Comparison of ENCODE assay signal across 23 mouse cellular contexts in genomic region chr17:47446025-47446424, GRCm38 (mm10). TPM values are rescaled to one million over a fixed set of nuclear protein-coding genes. Genes with fewer than 3 reads are reported as not detected.
DNase-seq lines count a peak whose midpoint lies in the region; ATAC-seq and TF ChIP-seq lines count a peak whose summit lies in the region.
"Had no signal": no experiment of that assay in that cellular context is flagged by ENCODE, and none has a peak within 500 bp of the region (broad histone marks: within the 10 kb centered on the region; RNA-seq: fewer than 3 reads in every experiment).

No protein-coding gene starts in this region.

- no peak for TF ChIP-seq POLR2A in lung, adult 2 months (IDR thresholded peaks at IDR 0.05; ENCODE audit: borderline replicate concordance, extremely low read depth, low read depth, low read length)

- no peaks in the 10 kb centered on the region for H3K9me3 ChIP-seq in heart, embryonic 12.5 days (replicated peaks)
- H3K9me3 ChIP-seq in lung, postnatal 0 days (ENCODE audit: low read length): no peaks in the 10 kb centered on the region
- no peaks in the 10 kb centered on the region for H3K9me3 ChIP-seq in liver, embryonic 15.5 days (replicated peaks)
- no peaks in the 10 kb centered on the region for H3K9me3 ChIP-seq in stomach, postnatal 0 days (ENCODE audit: control insufficient read depth, low read length)
- H3K9me3 ChIP-seq: embryonic facial prominence, embryonic 12.5 days; forebrain, embryonic 15.5 days; limb, embryonic 15.5 days had no signal

- H3K4me2 ChIP-seq in heart, embryonic 12.5 days: no peak overlapping the region
- H3K4me2 ChIP-seq in lung, postnatal 0 days (replicated peaks; ENCODE audit: low read depth, low read length): no peak overlapping the region
- H3K4me2 ChIP-seq in liver, embryonic 15.5 days: no peak overlapping the region
- H3K4me2 ChIP-seq in stomach, postnatal 0 days (replicated peaks; ENCODE audit: low read depth): no peak overlapping the region
- H3K4me2 ChIP-seq: embryonic facial prominence, embryonic 12.5 days; forebrain, embryonic 15.5 days; limb, embryonic 15.5 days; midbrain, embryonic 11.5 days had no signal

- TF ChIP-seq EP300 in lung, postnatal 0 days (IDR thresholded peaks at IDR 0.05): no peak
- TF ChIP-seq EP300 in stomach, postnatal 0 days (optimal IDR thresholded peaks at IDR 0.05): no peak

- TF ChIP-seq CTCF in lung, postnatal 0 days (IDR thresholded peaks at IDR 0.05): no peak
- TF ChIP-seq CTCF in lung, adult 2 months (IDR thresholded peaks at IDR 0.05; ENCODE audit: insufficient read depth, low read length): no peak
- no peak for TF ChIP-seq CTCF in stomach, postnatal 0 days (IDR thresholded peaks at IDR 0.05; ENCODE audit: low read depth)

- ATAC-seq in heart, embryonic 12.5 days (ENCODE audit: insufficient number of reproducible peaks, low FRiP score): 0 out of 2 replicates have a peak, but pooled peaks have one; percentile 19
- peak; percentile 40 for ATAC-seq in lung, postnatal 0 days
- peak; percentile 42 for ATAC-seq in liver, embryonic 15.5 days (ENCODE audit: insufficient read depth)
- peak; percentile 21; the same call in 1 of the 2 replicates for ATAC-seq in stomach, postnatal 0 days (ENCODE audit: low FRiP score, low TSS enrichment)
- ATAC-seq: forebrain, embryonic 15.5 days had no signal

- H3K36me3 ChIP-seq in heart, embryonic 12.5 days: no peaks in the 10 kb centered on the region
- no peaks in the 10 kb centered on the region for H3K36me3 ChIP-seq in lung, postnatal 0 days (ENCODE audit: insufficient read depth, low read length)
- no peaks in the 10 kb centered on the region for H3K36me3 ChIP-seq in liver, embryonic 15.5 days (replicated peaks)
- H3K36me3 ChIP-seq in stomach, postnatal 0 days (ENCODE audit: control insufficient read depth, insufficient read depth, low read length): no peaks in the 10 kb centered on the region
- H3K36me3 ChIP-seq: embryonic facial prominence, embryonic 12.5 days; forebrain, embryonic 15.5 days; limb, embryonic 15.5 days had no signal

- H3K27ac ChIP-seq in heart, embryonic 12.5 days (ENCODE audit: poor library complexity, severe bottlenecking): peak overlapping the region; percentile 79
- H3K27ac ChIP-seq in lung, postnatal 0 days (ENCODE audit: low read length): no peak overlapping the region
- peak overlapping the region; percentile 68 for H3K27ac ChIP-seq in liver, embryonic 15.5 days (replicated peaks)
- H3K27ac ChIP-seq in stomach, postnatal 0 days (replicated peaks): peak overlapping the region; percentile 53
- H3K27ac ChIP-seq: embryonic facial prominence, embryonic 12.5 days; forebrain, embryonic 15.5 days; gastrocnemius, adult 2 months; limb, embryonic 15.5 days had no signal

- no peaks in the 10 kb centered on the region for H3K27me3 ChIP-seq in heart, embryonic 12.5 days (replicated peaks)
- H3K27me3 ChIP-seq in lung, postnatal 0 days (replicated peaks; ENCODE audit: insufficient read depth, low read length): no peaks in the 10 kb centered on the region
- H3K27me3 ChIP-seq in liver, embryonic 15.5 days: no peaks in the 10 kb centered on the region
- H3K27me3 ChIP-seq in stomach, postnatal 0 days (ENCODE audit: control insufficient read depth, insufficient read depth, low read length): no peaks in the 10 kb centered on the region
- H3K27me3 ChIP-seq: embryonic facial prominence, embryonic 12.5 days; forebrain, embryonic 15.5 days; limb, embryonic 15.5 days had no signal

- no peak for DNase-seq in heart, adult 9 months (ENCODE audit: low spot score in 2 of 2)
- peak; percentile 36 for DNase-seq in lung, postnatal 0 days (ENCODE audit: low spot score)
- no peak for DNase-seq in lung, adult 2 months
- DNase-seq in stomach, postnatal 0 days (ENCODE audit: low spot score): peak; percentile 51
- no peak for DNase-seq in left cerebral cortex, adult 18-20 months (ENCODE audit: low spot score in 2 of 2)
- no peak for DNase-seq in thymus, postnatal 4 days
- DNase-seq: adrenal gland, postnatal 14 days; cerebellum, adult 2 months; gastrocnemius, adult 2 months; kidney, adult 9 months; kidney, postnatal 36 days; thymus, adult 2 months had no signal

- H3K4me3 ChIP-seq in heart, embryonic 12.5 days: no peak overlapping the region
- H3K4me3 ChIP-seq in lung, postnatal 0 days (ENCODE audit: low read depth, low read length): no peak overlapping the region
- H3K4me3 ChIP-seq in lung, adult 2 months (replicated peaks; ENCODE audit: extremely low read depth, low read depth, low read length): no peak overlapping the region
- no peak overlapping the region for H3K4me3 ChIP-seq in liver, embryonic 15.5 days (replicated peaks)
- no peak overlapping the region for H3K4me3 ChIP-seq in stomach, postnatal 0 days (ENCODE audit: low read depth, low read length)
- H3K4me3 ChIP-seq: embryonic facial prominence, embryonic 12.5 days; forebrain, embryonic 15.5 days; gastrocnemius, adult 2 months; limb, embryonic 15.5 days had no signal

- peaks cover 86% of the 10 kb centered on the region for H3K4me1 ChIP-seq in heart, embryonic 12.5 days (replicated peaks)
- peaks cover 7% of the 10 kb centered on the region; the same call in 1 of the 2 replicates for H3K4me1 ChIP-seq in lung, postnatal 0 days (ENCODE audit: insufficient read depth, low read depth, low read length)
- H3K4me1 ChIP-seq in lung, adult 2 months (ENCODE audit: control insufficient read depth, insufficient read depth, low read length): peaks cover 2% of the 10 kb centered on the region
- H3K4me1 ChIP-seq in liver, embryonic 15.5 days (replicated peaks): peaks cover 72% of the 10 kb centered on the region
- peaks cover 11% of the 10 kb centered on the region for H3K4me1 ChIP-seq in stomach, postnatal 0 days (replicated peaks; ENCODE audit: control insufficient read depth, insufficient read depth)
- H3K4me1 ChIP-seq: forebrain, embryonic 15.5 days had no signal

- no peak overlapping the region for H3K9ac ChIP-seq in heart, embryonic 12.5 days
- no peak overlapping the region for H3K9ac ChIP-seq in lung, postnatal 0 days (replicated peaks; ENCODE audit: low read depth)
- no peak overlapping the region for H3K9ac ChIP-seq in liver, embryonic 15.5 days
- H3K9ac ChIP-seq in stomach, postnatal 0 days (ENCODE audit: low read length): no peak overlapping the region
- H3K9ac ChIP-seq: embryonic facial prominence, embryonic 12.5 days; forebrain, embryonic 15.5 days; limb, embryonic 15.5 days had no signal

- WGBS in heart, embryonic 12.5 days: 22% methylated on average over 9 of the region's 9 CpGs
- WGBS in lung, postnatal 0 days: 46% methylated on average over 9 of the region's 9 CpGs
- 60% methylated on average over 9 of the region's 9 CpGs for whole genome bisulfite sequencing in lung, adult 2 months
- 29% methylated on average over 9 of the region's 9 CpGs for WGBS in liver, embryonic 15.5 days (ENCODE audit: insufficient replicate concordance)
- 67% methylated on average over 9 of the region's 9 CpGs for WGBS in stomach, postnatal 0 days

RNA-seq across cellular contexts. Expression of gene 1700001C19Rik, which starts 8.8 kb away (rescaled TPM):
- polyA plus RNA-seq in heart, embryonic 12.5 days (2016; fragmentation: Nextera tagmentation; extraction: Ambion mirVana): 1.0 and 1.2 TPM in 2 replicates
- 0.15 and 0.44 TPM in 2 replicates for polyA plus RNA-seq in lung, postnatal 0 days (2015; fragmentation: Nextera tagmentation; extraction: Ambion mirVana)
- polyA plus RNA-seq in lung, adult 2 months (2012; rRNA removed): 0.14 and 0.20 TPM in 2 replicates
- polyA plus RNA-seq in liver, embryonic 15.5 days (2015; fragmentation: Nextera tagmentation; extraction: Ambion mirVana): 1.4 and 1.7 TPM in 2 replicates
- polyA plus RNA-seq in stomach, postnatal 0 days (2015; fragmentation: Nextera tagmentation; extraction: Ambion mirVana): 0.24 and 0.45 TPM in 2 replicates
- under 1 TPM in 1 of 2 experiments, not detected in 1; 0.21 TPM for total RNA-seq in left cerebral cortex, adult 18-20 months (2021)
- total RNA-seq: common myeloid progenitor, adult 5-6 weeks; gastrocnemius, adult 2 months; granulocyte monocyte progenitor cell, adult 5-6 weeks; layer of hippocampus, postnatal 14 days had no signal

RNA-seq across cellular contexts. Expression of gene AI661453, which starts 9.6 kb away (rescaled TPM):
- 0.85 and 1.1 TPM in 2 replicates for polyA plus RNA-seq in heart, embryonic 12.5 days (2016; fragmentation: Nextera tagmentation; extraction: Ambion mirVana)
- 2.8 and 3.3 TPM in 2 replicates for polyA plus RNA-seq in lung, postnatal 0 days (2015; fragmentation: Nextera tagmentation; extraction: Ambion mirVana)
- 9.2 and 13.0 TPM in 2 replicates for polyA plus RNA-seq in lung, adult 2 months (2012; rRNA removed)
- polyA plus RNA-seq in liver, embryonic 15.5 days (2015; fragmentation: Nextera tagmentation; extraction: Ambion mirVana): 0.51 and 0.62 TPM in 2 replicates
- 8.9 and 10.9 TPM in 2 replicates for polyA plus RNA-seq in stomach, postnatal 0 days (2015; fragmentation: Nextera tagmentation; extraction: Ambion mirVana)
- under 1 TPM; 0.46 to 0.54 TPM for total RNA-seq in left cerebral cortex, adult 18-20 months (2021)
- polyA plus RNA-seq: neural tube, embryonic 14.5 days had no signal

RNA-seq across cellular contexts. Expression of gene Guca1a, which starts 45.6 kb away (rescaled TPM):
- 3.2 and 3.8 TPM in 2 replicates for polyA plus RNA-seq in heart, embryonic 12.5 days (2016; fragmentation: Nextera tagmentation; extraction: Ambion mirVana)
- polyA plus RNA-seq in lung, postnatal 0 days (2015; fragmentation: Nextera tagmentation; extraction: Ambion mirVana): 1.9 and 2.0 TPM in 2 replicates
- 1.1 and 2.9 TPM in 2 replicates for polyA plus RNA-seq in lung, adult 2 months (2012; rRNA removed)
- polyA plus RNA-seq in liver, embryonic 15.5 days (2015; fragmentation: Nextera tagmentation; extraction: Ambion mirVana): 0.90 and 1.2 TPM in 2 replicates
- 5.4 and 6.7 TPM in 2 replicates for polyA plus RNA-seq in stomach, postnatal 0 days (2015; fragmentation: Nextera tagmentation; extraction: Ambion mirVana)
- total RNA-seq in left cerebral cortex, adult 18-20 months (2021): under 1 TPM in 1 of 2 experiments, not detected in 1; 0.40 TPM
- total RNA-seq: gastrocnemius, adult 2 months; left cerebral cortex, postnatal 25 days had no signal

RNA-seq across cellular contexts. Expression of gene Taf8, which starts 56.1 kb away (rescaled TPM):
- 21.1 and 22.1 TPM in 2 replicates for polyA plus RNA-seq in heart, embryonic 12.5 days (2016; fragmentation: Nextera tagmentation; extraction: Ambion mirVana)
- 16.0 and 22.4 TPM in 2 replicates for polyA plus RNA-seq in lung, postnatal 0 days (2015; fragmentation: Nextera tagmentation; extraction: Ambion mirVana)
- 25.7 and 32.2 TPM in 2 replicates for polyA plus RNA-seq in lung, adult 2 months (2012; rRNA removed)
- 14.7 and 15.2 TPM in 2 replicates for polyA plus RNA-seq in liver, embryonic 15.5 days (2015; fragmentation: Nextera tagmentation; extraction: Ambion mirVana)
- 11.0 and 11.1 TPM in 2 replicates for polyA plus RNA-seq in stomach, postnatal 0 days (2015; fragmentation: Nextera tagmentation; extraction: Ambion mirVana)
- 10 to 100 TPM; 16.8 to 19.1 TPM for total RNA-seq in left cerebral cortex, adult 18-20 months (2021)

RNA-seq across cellular contexts. Expression of gene Ccnd3, which starts 58.8 kb away (rescaled TPM):
- polyA plus RNA-seq in heart, embryonic 12.5 days (2016; fragmentation: Nextera tagmentation; extraction: Ambion mirVana): 533 and 538 TPM in 2 replicates
- polyA plus RNA-seq in lung, postnatal 0 days (2015; fragmentation: Nextera tagmentation; extraction: Ambion mirVana): 195 and 214 TPM in 2 replicates
- polyA plus RNA-seq in lung, adult 2 months (2012; rRNA removed): 202 and 229 TPM in 2 replicates
- polyA plus RNA-seq in liver, embryonic 15.5 days (2015; fragmentation: Nextera tagmentation; extraction: Ambion mirVana): 422 and 473 TPM in 2 replicates
- polyA plus RNA-seq in stomach, postnatal 0 days (2015; fragmentation: Nextera tagmentation; extraction: Ambion mirVana): 219 and 242 TPM in 2 replicates
- 10 to 100 TPM; 33.6 to 40.7 TPM for total RNA-seq in left cerebral cortex, adult 18-20 months (2021)

Comparison
In these comparisons a context has a peak if more than half of its experiments do, and no peak if none do; other contexts are left out.
1. DNase-seq: peak in lung, postnatal 0 days (single experiment) and stomach, postnatal 0 days (single experiment); none in heart, adult 9 months (0 of 2), lung, adult 2 months (single experiment), left cerebral cortex, adult 18-20 months (0 of 2) and thymus, postnatal 4 days (single experiment).
2. Peak in every context shown above with its lines, with median percentiles within 50 percentile points of each other: ATAC-seq.